Mouse (Mus musculus) adrenal gland, adult 8-10 months (tissue): ENCODE data around the gene Fbxw4. TPM values are rescaled to one million over a fixed set of nuclear protein-coding genes. Genes with fewer than 3 reads are reported as not detected.

Experiments used
- DNase-seq: peaks from one replicate; pipeline ENCODE4 v3.0.0; 2022
- total RNA-seq, 4 experiments: library from RNA; stranded (reverse); gene quantifications; 2 replicates each; pipeline ENCODE4 v1.2.4; 2022

The Fbxw4 gene
- total RNA-seq = 10 to 100 TPM; 25.6 to 36.1 (median 30.8) TPM

DNA sequence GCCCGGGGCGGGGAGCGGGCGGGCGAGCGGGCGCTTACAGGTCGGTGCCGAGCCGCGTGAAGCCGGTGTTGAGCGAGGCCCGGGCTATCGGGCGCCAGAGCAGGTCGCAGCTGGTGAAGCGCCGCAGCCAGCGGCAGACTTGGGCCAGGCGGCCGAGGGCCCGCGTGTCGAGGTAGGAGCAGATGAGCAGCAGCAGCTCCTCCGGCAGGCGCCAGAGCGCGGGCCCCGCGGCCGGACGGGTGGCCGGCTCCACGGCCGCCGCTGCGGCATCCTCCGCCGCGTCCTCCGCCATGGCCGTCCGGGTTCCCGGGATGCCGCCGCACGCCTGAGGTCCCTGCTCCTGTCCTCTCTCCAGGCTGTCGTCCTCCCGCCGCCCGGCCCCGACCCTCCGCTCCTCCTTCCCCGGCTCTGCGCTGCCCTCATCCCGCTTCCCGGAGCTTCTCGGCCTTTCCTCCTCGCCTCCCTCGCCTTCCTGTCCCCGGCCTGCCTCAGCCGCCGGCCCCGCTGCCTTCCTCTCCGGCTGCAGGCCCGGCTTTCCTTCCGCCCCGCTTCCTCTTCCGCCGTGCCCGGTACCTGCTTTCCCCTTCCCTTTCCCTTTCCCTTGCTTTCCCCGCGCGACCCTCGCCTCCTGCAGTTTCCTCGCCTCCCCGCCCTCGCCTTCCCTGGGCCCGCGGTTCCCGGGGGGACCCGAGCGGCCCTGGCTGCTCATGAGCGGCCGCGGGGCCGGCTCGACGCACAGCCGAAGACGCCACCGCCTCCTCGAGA, at the start of gene Fbxw4:
TSS of gene Fbxw4 (minus strand) at position 575 of the 765 bp plus-strand sequence.
- peak; percentile 22 for DNase-seq

DNA sequence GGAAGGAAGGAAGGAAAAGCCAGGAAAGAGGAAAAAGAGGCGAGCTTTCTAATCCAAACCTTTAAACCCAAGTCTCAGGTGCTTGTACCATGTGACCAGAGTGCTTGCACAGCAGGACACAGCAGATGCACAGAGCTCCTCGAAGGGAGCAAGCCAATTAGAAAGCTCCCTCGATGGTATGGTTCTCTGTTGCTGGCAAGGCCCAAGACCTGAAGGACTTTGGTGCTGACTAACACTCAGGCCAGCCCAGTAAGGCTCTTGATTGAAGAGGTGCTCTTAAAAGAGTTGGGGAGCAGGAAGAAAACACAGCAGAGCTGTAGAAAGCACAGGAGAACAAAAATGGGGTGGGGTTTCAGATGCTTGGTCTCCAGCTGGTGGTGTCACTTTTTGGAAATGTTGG, 48.6 kb upstream of the Fbxw4 start:
- DNase-seq = no peak

DNA sequence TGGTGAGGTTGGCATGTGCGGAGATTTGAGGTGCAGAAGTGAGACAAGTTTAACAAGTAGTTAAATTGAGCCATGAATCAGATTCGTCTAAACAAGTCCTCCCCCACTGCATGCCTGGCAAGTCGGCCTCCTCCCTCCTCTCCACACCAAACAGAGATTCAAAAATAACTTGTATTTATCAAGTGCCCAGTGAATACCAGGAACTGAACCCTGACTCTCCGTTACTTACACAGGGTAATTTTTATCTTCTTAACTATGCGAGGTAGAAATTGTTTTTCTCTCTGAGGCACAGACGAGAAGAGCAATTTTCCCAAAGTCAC, 36.1 kb upstream of the Fbxw4 start:
- no peak for DNase-seq

DNA sequence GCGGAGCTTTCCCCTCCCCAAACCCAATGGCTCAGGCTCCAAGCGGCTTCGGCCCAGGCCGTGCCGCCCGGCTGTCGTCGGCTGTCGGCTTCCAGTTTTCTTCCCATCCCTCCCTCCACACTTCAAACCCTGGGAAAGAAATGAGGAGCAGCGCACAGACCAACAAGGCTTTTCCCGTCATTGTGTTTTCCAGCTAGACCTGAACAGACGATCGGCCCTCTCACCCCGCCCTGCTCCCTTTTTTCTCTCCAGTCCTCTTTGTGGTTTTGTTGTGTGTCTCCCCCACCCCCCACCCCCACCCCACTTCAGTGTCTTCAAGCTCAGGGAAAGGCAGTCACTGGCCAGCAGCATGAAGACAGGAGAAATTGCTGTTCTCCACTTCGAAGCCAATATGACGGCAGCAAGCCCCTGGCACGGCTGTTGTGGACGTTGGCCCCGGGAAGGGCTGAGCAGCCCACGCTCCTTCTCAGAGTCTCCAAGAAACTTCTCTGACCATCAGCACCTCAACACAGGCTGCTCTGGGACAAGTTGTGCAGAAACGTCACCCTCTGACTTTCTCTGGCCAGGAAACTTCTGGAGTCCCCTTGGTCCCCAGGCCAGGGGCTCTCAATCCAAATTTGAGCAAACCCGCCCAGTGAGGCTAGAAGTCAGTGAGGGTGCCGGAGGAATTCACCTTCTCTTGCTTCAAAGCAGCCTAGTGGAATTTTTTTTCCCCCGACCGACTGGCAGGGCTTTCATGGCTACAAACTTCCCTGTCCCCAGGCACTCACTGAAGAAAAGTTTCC, 35.6 kb upstream of the Fbxw4 start:
- no peak for DNase-seq

DNA sequence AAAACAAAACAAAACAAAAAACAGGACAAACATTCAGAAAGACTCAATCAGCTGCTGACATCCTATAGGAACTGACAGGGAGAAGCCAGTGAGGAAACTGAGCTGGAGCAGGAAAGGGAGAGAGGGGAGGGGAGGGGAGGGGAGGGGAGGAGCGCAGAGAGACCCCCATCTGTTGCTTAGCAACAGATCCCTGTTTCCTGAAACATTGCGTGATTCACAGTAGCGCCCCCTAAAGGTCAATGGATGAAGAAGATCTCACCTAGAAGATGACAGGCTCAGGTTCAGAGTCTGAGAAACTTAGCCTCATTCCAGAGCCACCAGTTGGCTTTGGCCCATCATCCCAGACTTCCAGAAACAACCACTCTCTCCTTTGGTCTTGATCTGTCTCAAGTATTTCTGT, 33.9 kb upstream of the Fbxw4 start:
- no peak for DNase-seq

DNA sequence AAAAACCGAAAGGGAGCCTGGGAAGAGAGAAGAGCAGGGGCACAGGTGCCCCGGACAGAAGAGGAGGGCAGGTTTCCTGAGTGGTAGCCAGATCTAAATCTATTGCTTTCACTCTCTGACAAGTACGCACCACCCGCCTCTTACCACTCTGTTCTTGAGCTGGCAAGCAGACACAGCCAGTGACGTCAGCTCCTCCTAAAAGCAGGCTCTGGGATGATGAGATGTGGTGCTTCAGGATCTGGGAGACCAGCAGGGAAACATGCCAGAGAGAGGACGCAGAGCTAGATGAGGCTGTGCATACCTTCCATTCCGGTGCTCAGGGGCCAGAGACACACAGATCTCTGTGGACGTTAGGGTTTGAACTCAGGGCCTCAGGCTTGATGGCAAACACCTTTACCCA, 32.1 kb upstream of the Fbxw4 start:
- no peak for DNase-seq

DNA sequence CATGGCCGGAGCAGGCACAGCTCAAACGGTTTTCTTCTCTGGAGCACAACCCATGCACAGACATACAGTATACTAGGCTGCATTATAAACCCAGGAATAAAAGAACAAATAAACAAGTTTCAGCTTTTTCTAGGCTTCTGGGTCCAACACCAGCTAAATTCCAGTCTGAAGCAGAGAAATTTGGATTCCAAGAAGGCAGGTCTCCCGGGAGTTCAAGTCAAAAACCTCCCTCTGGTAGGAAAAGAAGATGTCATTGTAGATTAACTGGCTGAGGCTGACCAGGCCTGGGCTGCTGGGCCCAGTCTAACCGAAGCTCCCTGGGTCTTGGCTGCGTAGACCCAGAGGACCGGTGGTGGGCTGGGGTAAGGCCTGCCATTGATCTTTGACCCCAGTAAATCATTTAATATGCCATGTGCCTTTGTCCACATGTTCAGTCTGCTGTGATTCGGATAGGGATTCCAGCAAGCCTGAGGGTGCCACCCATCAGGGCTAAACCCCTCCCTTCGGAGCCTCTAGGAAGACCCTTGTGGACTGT, 31.0 kb upstream of the Fbxw4 start:
- DNase-seq = no peak

DNA sequence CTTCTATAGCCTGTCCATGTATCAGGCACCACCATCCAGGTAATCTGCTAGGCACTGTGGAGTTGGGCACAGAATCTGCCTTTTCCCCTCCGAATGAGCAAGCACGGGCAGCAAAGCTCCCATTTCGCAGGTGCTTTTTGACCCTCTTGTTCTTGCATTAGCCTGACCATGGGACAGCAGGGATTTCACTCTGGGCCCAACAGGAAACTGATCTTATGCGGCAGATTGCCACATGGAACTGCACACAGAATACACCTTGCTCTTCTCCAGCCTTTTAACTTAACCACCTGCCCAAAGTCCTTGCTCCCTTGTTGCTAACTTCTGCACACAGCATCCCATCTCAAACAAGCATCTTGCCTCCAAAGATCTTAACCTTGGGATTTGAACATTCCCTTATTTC, 26.9 kb upstream of the Fbxw4 start:
- no peak for DNase-seq

DNA sequence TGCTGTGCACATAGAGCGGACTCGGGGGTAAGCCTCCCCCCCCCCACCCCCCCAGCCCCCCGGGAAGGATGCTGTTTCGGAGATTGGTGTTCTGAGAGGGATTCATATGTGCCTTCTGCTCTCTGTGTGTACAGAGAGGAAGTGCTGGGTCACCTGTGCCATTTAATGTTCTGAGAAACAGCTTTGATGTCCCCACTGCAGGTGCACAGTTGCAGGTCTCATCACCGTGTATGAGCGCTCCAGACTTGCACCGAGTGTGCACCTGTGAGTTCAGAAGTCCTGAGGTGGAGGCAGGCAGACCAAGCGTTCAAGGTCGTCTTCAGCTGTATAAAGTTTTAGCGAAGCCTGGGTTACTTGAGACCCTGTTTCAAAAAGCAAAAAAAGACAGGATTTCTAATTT, 23.6 kb upstream of the Fbxw4 start:
- no peak for DNase-seq

DNA sequence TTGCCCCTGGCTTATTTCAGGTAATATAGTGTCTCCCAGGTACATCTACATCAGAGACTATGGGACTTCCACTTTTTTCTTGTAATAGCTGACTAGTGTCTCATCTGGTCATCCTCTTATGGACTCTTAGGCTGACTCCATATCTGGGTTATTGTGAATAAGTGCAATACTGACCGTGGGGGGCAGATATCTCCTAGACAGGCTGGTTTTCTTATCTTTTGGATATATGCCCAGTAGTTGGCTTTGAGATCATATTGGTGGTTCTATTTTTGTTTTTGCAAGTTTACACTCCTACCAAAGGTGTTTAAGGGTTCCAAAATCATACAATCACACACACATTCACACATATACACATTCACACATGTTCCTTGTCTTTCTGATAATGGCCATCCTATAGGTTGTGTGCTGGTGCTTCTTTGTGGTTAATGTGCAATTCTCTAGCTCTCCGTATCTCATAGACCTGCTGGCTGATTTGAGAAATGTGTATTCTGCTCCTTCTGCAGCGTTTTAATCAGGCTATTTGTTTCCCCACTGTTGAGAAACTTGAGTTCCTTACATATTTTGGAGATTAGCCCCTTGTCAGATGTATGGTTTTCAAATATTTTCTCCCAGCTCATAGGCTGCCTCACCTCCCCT, 20.5 kb upstream of the Fbxw4 start:
- no peak for DNase-seq

DNA sequence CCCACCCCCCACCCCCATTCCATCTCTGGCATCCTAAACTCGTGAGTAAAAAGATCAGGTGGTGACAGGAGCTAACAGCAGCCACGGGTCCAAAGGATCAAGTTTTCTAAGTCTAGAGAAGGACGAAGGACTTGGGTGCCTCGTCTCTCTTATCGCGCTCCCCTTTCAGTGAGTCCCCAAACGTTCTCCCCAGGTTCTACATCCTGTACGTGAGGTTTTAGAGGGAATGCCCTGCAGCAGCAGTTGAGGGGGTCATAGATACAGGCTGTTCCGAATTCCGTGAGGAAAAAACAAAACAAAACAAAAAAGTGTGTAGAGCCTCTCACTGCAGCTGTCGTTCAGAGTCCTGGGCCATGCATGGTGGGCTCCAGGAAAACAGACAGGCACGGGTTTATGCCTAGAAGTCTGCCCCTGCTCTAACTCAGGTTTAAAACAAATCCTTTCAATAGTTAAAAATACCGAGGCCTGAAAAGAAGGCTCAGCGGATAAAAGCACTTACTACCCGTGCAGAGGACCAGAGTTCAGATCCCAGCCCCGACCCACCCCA, 16.7 kb upstream of the Fbxw4 start:
- no peak for DNase-seq

DNA sequence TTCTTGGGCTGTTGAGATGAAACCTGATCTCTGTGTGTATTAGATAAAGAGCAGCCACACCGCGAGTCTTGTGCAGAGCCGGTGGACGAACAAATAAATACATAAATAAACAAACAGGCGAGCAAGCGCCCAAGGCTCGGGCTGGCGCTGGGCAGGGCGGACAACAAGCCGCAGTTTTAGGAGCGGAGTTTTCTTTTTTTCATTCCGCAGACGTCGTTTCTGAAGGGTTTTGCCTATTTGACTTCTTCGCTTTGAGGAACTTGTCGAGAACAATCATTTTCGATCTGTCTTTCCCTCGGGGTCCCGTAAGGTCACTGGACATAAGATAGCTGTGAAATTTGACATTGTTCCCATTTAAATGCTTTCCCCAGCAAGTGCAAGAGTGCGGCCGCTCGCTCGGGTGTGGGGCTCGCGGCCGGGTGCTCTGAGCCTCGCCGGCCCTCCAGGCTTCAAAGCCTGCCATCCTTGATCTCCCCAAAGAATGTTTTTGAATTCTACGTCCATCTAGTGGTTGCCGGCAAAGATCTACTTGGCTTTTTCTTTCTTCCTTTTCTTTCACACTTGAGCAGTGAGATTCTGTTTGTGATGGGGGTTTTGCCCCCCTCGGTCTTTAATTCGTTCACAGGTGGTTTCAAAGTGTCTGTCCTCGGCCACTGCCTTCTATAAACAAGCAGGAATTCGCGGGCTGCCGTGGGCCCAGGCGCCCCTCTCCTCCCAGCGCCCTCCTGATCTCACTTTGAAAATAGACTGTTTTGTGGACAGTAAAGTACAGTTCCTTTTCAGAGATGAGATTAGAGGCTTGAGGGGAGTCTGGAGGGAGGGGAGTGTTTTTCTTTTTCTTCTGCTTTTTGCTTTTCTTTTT, 15.8 kb upstream of the Fbxw4 start:
- DNase-seq = no peak

DNA sequence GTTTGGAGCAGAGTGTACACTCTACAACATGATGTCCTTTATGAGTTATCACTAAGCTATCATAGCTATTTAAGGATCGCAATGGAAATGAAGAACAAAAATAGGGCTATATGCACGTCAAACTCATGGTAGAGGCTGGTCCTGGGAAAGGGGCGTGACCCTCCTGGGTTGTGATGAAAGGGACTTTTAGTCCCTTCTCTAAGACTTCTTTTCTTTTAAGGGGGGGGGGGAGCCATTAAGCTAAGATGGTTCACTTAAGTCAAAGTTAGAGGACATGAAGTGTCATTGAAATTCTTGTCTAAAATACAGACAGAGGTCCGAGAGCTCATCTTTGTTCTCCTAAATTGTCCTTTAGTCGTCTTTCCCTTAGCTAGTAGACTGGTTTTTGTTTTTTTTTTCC, 15.1 kb upstream of the Fbxw4 start:
- DNase-seq = no peak

DNA sequence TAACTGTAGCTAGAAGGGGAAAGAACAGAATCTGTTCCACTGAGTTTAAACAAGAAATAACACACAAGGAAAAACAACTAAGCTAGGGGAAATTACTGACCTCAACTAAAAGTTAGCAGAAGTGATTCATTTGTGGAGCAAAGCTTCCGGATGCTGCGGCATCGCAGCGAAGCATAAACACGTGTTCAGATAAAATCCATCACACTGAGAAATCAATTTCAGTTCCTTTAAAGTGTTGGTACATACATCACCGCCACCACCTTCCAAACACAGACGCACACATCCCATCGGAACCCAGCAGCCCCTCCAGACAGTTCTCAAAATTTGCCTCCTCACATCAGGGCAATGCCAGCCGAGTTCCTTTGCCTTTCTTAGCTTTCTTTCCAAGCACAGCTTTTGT, 12.9 kb upstream of the Fbxw4 start:
- no peak for DNase-seq

DNA sequence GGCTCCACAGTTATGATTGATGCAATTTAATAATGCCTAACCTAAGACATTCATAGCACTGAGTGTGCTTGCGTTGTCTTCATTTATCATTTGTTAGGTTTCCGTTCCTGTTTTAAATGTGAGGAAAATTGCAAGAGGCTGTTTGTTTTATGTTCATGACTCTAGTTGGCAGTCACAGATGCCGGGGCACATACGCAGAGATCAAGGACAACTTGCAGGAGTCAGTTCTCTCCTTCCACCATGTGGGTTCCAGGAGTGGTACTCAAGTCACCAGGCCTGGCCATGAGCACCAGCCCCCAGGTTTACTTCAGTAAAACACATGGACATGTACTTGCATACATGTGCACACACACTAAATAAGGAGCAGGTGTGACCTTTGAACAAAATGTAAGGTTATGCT, 8.9 kb upstream of the Fbxw4 start:
- DNase-seq = no peak

DNA sequence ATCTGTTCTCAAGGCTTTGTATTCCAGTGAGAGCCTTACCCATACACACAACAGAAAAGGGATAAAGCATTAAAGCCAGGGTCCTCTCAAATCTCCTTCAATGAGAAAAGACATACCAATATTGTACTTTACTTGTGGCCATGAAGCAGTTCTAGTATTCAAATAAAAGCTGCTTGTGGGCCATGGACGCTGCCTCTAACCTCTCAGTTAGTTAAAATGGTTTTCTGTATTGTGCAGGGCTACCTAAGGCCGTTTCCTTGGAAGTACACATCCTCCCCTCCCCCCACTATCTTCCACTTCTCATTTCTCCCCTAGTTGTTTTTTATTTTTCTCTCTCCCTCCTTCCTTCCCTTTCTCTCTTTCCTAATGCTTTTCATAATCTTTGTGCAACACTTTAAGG, 3.7 kb upstream of the Fbxw4 start:
- no peak for DNase-seq

DNA sequence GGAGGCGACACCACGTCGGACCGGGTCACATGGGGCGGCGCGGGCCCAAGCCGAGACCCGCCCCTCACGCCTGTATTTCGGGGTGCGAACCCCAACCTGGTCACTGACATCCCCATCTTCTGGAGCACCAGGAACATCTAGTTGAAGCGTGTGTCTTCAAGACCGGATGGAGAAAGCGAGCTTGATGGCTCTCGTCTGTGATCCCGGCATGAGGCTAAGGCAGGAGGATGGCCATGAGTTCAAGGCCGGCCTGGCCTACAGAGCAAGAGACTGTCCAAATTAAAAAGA, 335 bp upstream of the Fbxw4 start:
- peak; percentile 55 for DNase-seq

DNA sequence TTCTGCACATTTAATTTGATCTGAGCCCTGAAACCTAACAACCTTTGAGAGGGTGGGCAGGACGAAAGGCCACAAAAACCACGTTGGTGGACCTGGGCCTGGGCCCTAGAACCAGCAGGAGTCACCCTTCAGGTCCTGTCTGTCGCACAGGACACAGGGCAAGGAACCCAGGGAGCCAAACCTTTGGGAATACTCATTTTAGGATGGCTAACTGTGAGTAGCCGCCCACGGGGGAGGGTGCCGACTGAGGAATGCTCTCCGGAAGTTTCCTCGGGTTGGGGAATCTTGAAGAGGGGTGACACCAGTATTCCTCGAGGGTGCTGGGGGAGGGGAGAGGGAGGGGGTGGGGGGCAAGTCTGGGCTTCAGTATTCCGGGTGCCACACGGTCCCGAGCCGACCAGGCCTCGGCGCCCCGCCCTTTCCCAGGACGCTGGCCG, 793 bp downstream of the Fbxw4 start:
- DNase-seq = peak; percentile 19

DNA sequence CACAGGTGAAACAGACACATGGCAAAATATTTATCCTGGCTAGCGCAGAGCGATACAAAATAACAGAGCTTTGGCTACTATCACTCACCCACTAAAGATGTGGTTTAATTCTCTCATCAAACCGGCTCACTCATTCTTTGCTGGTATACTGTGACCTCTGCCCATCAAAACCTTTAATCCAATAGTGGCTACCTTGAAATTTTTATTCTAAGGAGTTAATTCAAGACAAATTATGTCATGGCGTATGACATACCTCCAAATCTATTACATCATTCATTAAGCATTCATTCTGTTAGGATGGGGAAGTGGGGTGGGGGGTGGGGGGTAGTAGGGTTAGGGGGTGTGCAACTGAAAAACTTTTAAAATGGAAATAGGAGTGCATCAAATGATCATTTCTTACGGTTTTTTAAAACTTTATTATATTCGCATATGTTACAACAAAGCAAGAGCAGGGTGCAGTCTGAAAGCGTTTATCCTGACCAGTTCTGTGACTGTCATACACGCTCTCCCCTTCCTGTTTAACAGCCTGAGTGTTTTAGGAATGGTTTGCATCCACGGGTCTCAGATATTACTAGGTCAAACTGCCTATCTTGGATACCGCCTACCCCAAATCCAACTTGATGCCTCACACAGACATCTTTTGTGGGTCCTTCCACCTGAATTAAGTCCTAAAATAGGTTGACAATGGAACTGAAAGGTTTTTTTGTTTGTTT, 1.4 kb downstream of the Fbxw4 start:
- no peak for DNase-seq

DNA sequence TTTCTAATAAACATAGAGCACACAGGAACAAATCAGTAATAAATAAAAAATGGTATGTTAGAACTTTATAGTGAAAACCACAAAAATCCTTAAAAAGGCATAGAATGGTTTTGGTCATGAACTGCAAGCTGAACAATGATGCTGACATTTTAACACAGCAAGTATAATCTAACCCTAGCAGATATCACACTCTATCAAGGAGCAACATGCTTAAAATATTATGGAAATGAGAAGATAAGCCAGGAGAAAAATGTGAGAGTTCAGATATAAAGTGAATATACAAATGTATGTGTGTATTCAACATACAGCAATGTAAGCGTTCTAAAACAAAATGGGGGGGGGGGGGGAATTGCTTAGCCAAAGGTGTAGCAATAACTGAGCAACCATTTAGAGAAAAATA, 2.3 kb downstream of the Fbxw4 start:
- no peak for DNase-seq

DNA sequence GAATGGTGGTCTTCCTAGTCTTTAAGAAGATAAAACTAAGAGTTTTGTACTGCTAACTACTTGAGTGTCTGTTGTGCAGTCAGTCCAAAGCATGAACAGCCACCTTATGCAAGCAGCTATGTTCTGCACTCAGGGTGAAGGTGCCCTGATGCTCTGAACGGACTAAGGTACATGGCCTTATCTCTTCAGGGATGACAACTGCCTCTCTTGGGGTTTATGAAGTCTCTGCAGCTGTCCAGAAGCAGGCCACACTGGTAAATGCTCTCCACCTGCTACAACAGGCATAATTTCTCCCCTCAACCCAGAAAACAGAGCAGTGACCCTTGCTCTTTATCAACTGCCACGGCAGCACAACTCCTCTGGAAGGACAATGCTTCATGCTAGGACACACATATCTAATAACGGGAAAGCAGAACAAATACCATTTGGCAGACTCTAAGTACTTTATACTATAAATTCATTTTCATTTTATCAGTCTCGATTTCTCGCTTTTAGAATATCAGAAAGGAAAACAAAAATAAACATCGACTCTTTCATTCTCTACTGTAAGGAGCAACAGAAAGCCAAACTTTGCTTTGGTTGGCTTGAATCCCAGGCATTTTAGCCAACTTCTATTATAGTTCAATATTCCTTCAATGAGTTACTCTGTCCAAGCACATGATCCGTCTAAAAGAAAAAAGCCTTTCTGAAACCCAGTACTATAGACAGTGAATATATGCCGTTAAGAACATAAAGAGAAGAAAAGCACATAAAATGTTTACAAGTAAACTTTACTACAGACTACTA, 3.1 kb downstream of the Fbxw4 start:
- DNase-seq = no peak
